Mouse (Mus musculus) G1E (cell line): ENCODE results near the gene H13.

Experiments
- CTCF ChIP-seq: IDR thresholded peaks from 2 replicates; pipeline ENCODE4 v1.5.1; 2012; ENCODE audit warnings: low read depth, low read length, inconsistent platforms, mixed read lengths
- POLR2AphosphoS5 ChIP-seq: IDR thresholded peaks from 2 replicates; pipeline ENCODE4 v1.6.1; 2012; ENCODE audit warnings: low read depth, low read length, inconsistent platforms; ENCODE audit not compliant: insufficient replicate concordance
- TAL1 ChIP-seq: conservative IDR thresholded peaks from 2 replicates; pipeline ENCODE4 v1.6.1; 2012; ENCODE audit warnings: low read depth, low read length, inconsistent platforms, mixed read lengths

GRCm38 (mm10) chr2:152734501-152734900 lies 65.2 kb downstream of the H13 start:
- TF ChIP-seq CTCF (no peak), TAL1 (no peak), POLR2AphosphoS5 (no peak)
